Mouse (Mus musculus) kidney, postnatal 25 days (tissue): ENCODE data around the gene Acrbp.
A peak's percentile ranks its signal among the peaks of the same experiment; 100 is the strongest.
"Not testable (repeated sequence)": the region's sequence is repeated elsewhere in the genome, so short reads cannot be mapped to it uniquely, and the experiment has no call there.

ENCODE experiments used
- DNase-seq, 2 experiments: peaks; one replicate each; pipeline ENCODE4 v3.0.0; 2021; ENCODE audit warnings: mixed read lengths in 2 of 2

The Acrbp gene

GRCm38 (mm10) chr6:125049678-125050077 is at the start of gene Acrbp:
Gene Acrbp, plus strand, starts transcription at chr6:125049689.
- DNase-seq: no peak

- no peak for DNase-seq
Measured at GRCm38 (mm10) chr6:125003706-125004105, 45.8 kb upstream of the Acrbp start.

GRCm38 (mm10) chr6:125005086-125005485 is 44.4 kb upstream of the Acrbp start:
- no peak for DNase-seq

GRCm38 (mm10) chr6:125008060-125008459 is 41.4 kb upstream of the Acrbp start:
- no peak for DNase-seq

GRCm38 (mm10) chr6:125008586-125009128 is 40.8 kb upstream of the Acrbp start:
- DNase-seq: peak; percentile 97 to 100

- no peak for DNase-seq
Measured at GRCm38 (mm10) chr6:125009129-125009180, 40.5 kb upstream of the Acrbp start, which contains the start of gene Zfp384. Gene Zfp384, plus strand, starts transcription at chr6:125009145.

- DNase-seq: peak; percentile 90 to 96
Measured at GRCm38 (mm10) chr6:125009181-125010073, 40.1 kb upstream of the Acrbp start.

GRCm38 (mm10) chr6:125017682-125018081 is 31.8 kb upstream of the Acrbp start:
- DNase-seq: no peak

GRCm38 (mm10) chr6:125030532-125030931 is 19.0 kb upstream of the Acrbp start:
- peak; percentile 36 to 41 for DNase-seq

GRCm38 (mm10) chr6:125031604-125032003 is 17.9 kb upstream of the Acrbp start:
- DNase-seq: no peak

GRCm38 (mm10) chr6:125038666-125039065 is 10.8 kb upstream of the Acrbp start:
- DNase-seq: no peak

- no peak for DNase-seq
Measured at GRCm38 (mm10) chr6:125039131-125039530, 10.4 kb upstream of the Acrbp start.

GRCm38 (mm10) chr6:125039533-125040153 is 9.8 kb upstream of the Acrbp start, which contains the start of gene Ing4:
Gene Ing4, plus strand, starts transcription at chr6:125039760.
- DNase-seq: peak; percentile 97

GRCm38 (mm10) chr6:125040221-125040620 is 9.3 kb upstream of the Acrbp start:
- DNase-seq: no peak

- DNase-seq: no peak
Measured at GRCm38 (mm10) chr6:125041047-125041446, 8.4 kb upstream of the Acrbp start.

- DNase-seq: no peak
Measured at GRCm38 (mm10) chr6:125042081-125042480, 7.4 kb upstream of the Acrbp start.

- DNase-seq: peak; percentile 85 to 88
Measured at GRCm38 (mm10) chr6:125046691-125047090, 2.8 kb upstream of the Acrbp start.

- no peak for DNase-seq
Measured at GRCm38 (mm10) chr6:125051237-125051636, 1.7 kb downstream of the Acrbp start.

GRCm38 (mm10) chr6:125061493-125061892 is 12.0 kb downstream of the Acrbp start:
- no peak for DNase-seq

GRCm38 (mm10) chr6:125062511-125062910 is 13.0 kb downstream of the Acrbp start:
- no peak for DNase-seq

GRCm38 (mm10) chr6:125063906-125064305 is 14.4 kb downstream of the Acrbp start:
- no peak for DNase-seq

- not testable (repeated sequence) for DNase-seq
Measured at GRCm38 (mm10) chr6:125065223-125065622, 15.7 kb downstream of the Acrbp start.

- no peak for DNase-seq
Measured at GRCm38 (mm10) chr6:125067571-125067995, 18.1 kb downstream of the Acrbp start, which contains the start of gene Lpar5. Gene Lpar5, plus strand, starts transcription at chr6:125067920.
